In genomic region chr12:81776191-81776590, GRCm38 (mm10) we compare ENCODE assay signal across 10 mouse cellular contexts. TPM values are rescaled to one million over a fixed set of nuclear protein-coding genes. Genes with fewer than 3 reads are reported as not detected.
DNase-seq lines count a peak whose midpoint lies in the region; ATAC-seq and TF ChIP-seq lines count a peak whose summit lies in the region.
"Had no signal": no experiment of that assay in that cellular context is flagged by ENCODE, and none has a peak within 500 bp of the region (broad histone marks: within the 10 kb centered on the region; RNA-seq: fewer than 3 reads in every experiment).

No protein-coding gene starts in this region.

- H3K4me1 ChIP-seq in kidney, adult 2 months (ENCODE audit: control insufficient read depth, insufficient read depth, low read length), result no peaks in the 10 kb centered on the region
- H3K4me1 ChIP-seq in limb, embryonic 11.5 days (ENCODE audit: control insufficient read depth, insufficient read depth, low read length), result peaks cover 5% of the 10 kb centered on the region; the same call in 1 of the 2 replicates

- WGBS in kidney, adult 2 months, result 28% methylated on average over 3 of the region's 3 CpGs
- WGBS in limb, embryonic 11.5 days, result 41% methylated on average over 3 of the region's 3 CpGs

- peak; percentile 33 for DNase-seq in kidney, postnatal 14 days
- no peak for DNase-seq in kidney, adult 2 months
- DNase-seq in ES-CJ7 (ENCODE audit: low read depth, low spot score) (peak; percentile 30), R1 (ENCODE audit: low read depth, low spot score) (peak; percentile 51)
- DNase-seq in limb, embryonic 11.5 days (ENCODE audit: low spot score), result peak; percentile 66
- DNase-seq in cerebellum, postnatal 25 days, result no peak
- no peak for DNase-seq in thymus, adult 18-20 months
- DNase-seq: spleen, adult 18-20 months had no signal

- H3K9ac ChIP-seq in limb, embryonic 11.5 days (ENCODE audit: low read length), result no peak overlapping the region
- H3K9ac ChIP-seq: hindbrain, embryonic 12.5 days; lung, embryonic 15.5 days had no signal

- no peak overlapping the region for H3K4me2 ChIP-seq in limb, embryonic 11.5 days (ENCODE audit: low read depth, severe bottlenecking)
- H3K4me2 ChIP-seq: hindbrain, embryonic 12.5 days; lung, embryonic 15.5 days had no signal

- H3K9me3 ChIP-seq in limb, embryonic 11.5 days (ENCODE audit: control insufficient read depth, low read length), result no peaks in the 10 kb centered on the region
- H3K9me3 ChIP-seq: hindbrain, embryonic 12.5 days; lung, embryonic 15.5 days had no signal

- TF ChIP-seq CTCF in kidney, adult 2 months (conservative IDR thresholded peaks at IDR 0.05; ENCODE audit: insufficient read depth, insufficient read length, low read depth, low read length), result no peak

- no peak overlapping the region for H3K27ac ChIP-seq in kidney, adult 2 months (ENCODE audit: insufficient read depth, low read depth, low read length)
- H3K27ac ChIP-seq in limb, embryonic 11.5 days (replicated peaks; ENCODE audit: low read depth, low read length), result no peak overlapping the region
- H3K27ac ChIP-seq: hindbrain, embryonic 12.5 days; lung, embryonic 15.5 days had no signal

- no peaks in the 10 kb centered on the region for H3K36me3 ChIP-seq in kidney, adult 2 months (ENCODE audit: control insufficient read depth, insufficient read depth, low read length)
- no peaks in the 10 kb centered on the region for H3K36me3 ChIP-seq in limb, embryonic 11.5 days (ENCODE audit: control insufficient read depth, insufficient read depth, low read length)
- H3K36me3 ChIP-seq: lung, embryonic 15.5 days had no signal

- ATAC-seq in limb, embryonic 11.5 days (ENCODE audit: insufficient number of reproducible peaks, low FRiP score, low TSS enrichment, low read depth), result no peak

- TF ChIP-seq POLR2A in kidney, adult 2 months (IDR thresholded peaks at IDR 0.05; ENCODE audit: low read depth, low read length), result no peak

- no peaks in the 10 kb centered on the region for H3K27me3 ChIP-seq in kidney, adult 2 months (replicated peaks; ENCODE audit: control insufficient read depth, insufficient read depth, low read length)
- H3K27me3 ChIP-seq in limb, embryonic 11.5 days (ENCODE audit: control insufficient read depth, insufficient read depth, low read length), result peaks cover 22% of the 10 kb centered on the region

- no peak overlapping the region for H3K4me3 ChIP-seq in kidney, adult 2 months (ENCODE audit: insufficient read depth, low read depth, low read length)
- no peak overlapping the region for H3K4me3 ChIP-seq in limb, embryonic 11.5 days (ENCODE audit: low read depth, low read length)
- H3K4me3 ChIP-seq: hindbrain, embryonic 12.5 days; lung, embryonic 15.5 days had no signal

RNA-seq across cellular contexts. Expression of gene Map3k9, which starts 4.8 kb away (rescaled TPM):
- 3.4 and 3.9 TPM in 2 replicates for polyA plus RNA-seq in kidney, adult 2 months (2012; rRNA removed)
- 0.60 and 0.61 TPM in 2 replicates for polyA plus RNA-seq in limb, embryonic 11.5 days (2014; fragmentation: Nextera tagmentation; extraction: Ambion mirVana)

Comparison
In these comparisons a context has a peak if more than half of its experiments do, and no peak if none do; other contexts are left out.
1. DNase-seq: peak in kidney, postnatal 14 days (single experiment), ES-CJ7 (single experiment), R1 (single experiment) and limb, embryonic 11.5 days (single experiment); none in kidney, adult 2 months (single experiment), cerebellum, postnatal 25 days (0 of 2) and thymus, adult 18-20 months (0 of 2).